Mouse (Mus musculus): ENCODE measurements around the gene Mrgprb1.
"Not testable (repeated sequence)": the region's sequence is repeated elsewhere in the genome, so short reads cannot be mapped to it uniquely, and the experiment has no call there.

Mrgprb1 gene

DNA sequence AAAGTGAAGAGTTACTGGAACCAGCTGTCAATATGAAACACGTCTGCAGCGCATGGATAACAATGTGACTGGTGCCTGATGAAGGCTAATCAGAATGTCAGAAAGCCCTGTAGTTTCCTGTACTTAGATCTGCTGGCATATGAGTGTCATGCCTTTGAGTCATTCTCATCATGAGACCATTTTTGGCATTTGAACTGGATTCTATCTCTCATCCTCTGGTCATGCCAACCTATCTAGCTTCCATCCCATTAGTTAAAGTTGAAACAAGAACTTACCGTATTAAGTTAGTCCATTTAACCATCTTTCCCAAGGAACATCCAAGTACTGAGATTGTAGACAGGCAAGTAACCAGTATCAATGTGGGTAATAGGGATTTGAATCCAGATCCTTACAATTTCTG is at the start of gene Mrgprb1:
Gene Mrgprb1 (minus strand): TSS at position 101 of the 400 bp plus-strand sequence.
- in situ Hi-C loops (cut with MboI, MseI) = no loop called here

DNA sequence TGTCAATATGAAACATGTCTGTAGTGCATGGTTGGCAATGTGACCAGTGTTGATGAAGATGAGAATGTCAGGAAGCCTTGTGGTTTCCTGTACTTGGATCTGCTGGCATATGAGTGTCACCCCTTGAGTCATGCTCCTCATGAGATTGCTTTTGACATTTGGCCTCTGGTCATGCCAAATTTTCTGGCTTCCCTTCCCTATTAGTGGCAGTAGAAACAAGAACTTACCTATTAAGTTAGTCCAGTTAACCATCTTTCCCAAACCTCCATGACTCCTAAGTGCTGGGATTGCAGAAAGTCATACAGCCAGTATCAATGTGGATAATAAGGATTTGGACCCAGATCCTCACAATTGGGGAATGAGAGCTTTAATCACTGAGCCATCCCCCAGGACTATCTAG is 43.1 kb upstream of the Mrgprb1 start, which contains the start of gene Mrgprx2:
Gene Mrgprx2 (minus strand): TSS at position 101 of the 400 bp plus-strand sequence.
- in situ Hi-C loops (cut with MboI, MseI) = no loop called here

DNA sequence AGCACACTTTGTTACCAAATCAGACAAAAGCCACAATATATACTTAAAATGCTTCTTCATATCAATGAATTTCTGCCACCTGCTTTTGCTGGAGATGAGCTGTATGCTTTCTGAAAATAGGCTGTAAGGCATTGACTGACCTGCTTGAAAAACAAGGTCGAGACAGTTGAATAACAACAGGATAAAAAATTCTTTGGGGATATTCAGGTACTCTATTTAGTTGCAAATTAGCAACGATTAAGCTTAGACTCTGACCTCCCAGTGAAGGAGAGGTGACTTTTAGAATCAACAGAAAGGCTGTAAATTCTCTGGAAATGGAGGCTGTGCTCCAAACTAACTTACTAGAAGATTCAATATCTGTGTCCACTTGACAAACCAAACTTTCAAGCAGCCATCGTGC is 19.6 kb downstream of the Mrgprb1 start:
- in situ Hi-C loops (cut with MboI, MseI) = no loop called here

DNA sequence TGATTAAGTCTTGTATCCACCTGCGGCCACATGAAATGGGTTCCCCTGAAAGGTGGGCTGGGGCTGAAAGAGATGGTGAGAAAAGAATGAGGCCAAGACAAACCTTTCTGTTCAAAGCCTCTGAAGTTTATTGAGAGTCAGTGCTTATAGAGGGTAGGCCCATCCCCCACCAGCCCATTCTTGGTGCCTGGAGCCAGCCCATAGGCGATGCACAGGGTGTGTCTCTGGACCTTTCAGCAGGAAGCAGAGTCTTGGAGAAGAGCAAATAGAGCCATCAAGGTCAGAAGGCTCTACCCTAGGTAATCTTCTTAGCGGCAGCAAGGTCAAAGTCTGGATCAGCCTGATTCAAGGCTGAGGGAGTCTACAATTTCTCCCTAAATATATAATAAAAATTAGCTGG is 20.2 kb downstream of the Mrgprb1 start:
- in situ Hi-C loops (cut with MboI, MseI) = not testable (repeated sequence)

Data from T-helper 17 cell (primary cell).